Mouse (Mus musculus): ENCODE data around the gene Slc4a3. TPM values are rescaled to one million over a fixed set of nuclear protein-coding genes. Genes with fewer than 3 reads are reported as not detected.

The Slc4a3 gene
- polyA plus RNA-seq (2015; fragmentation: Nextera tagmentation; extraction: Ambion mirVana) = 4.0 and 6.2 TPM in 2 replicates

DNA sequence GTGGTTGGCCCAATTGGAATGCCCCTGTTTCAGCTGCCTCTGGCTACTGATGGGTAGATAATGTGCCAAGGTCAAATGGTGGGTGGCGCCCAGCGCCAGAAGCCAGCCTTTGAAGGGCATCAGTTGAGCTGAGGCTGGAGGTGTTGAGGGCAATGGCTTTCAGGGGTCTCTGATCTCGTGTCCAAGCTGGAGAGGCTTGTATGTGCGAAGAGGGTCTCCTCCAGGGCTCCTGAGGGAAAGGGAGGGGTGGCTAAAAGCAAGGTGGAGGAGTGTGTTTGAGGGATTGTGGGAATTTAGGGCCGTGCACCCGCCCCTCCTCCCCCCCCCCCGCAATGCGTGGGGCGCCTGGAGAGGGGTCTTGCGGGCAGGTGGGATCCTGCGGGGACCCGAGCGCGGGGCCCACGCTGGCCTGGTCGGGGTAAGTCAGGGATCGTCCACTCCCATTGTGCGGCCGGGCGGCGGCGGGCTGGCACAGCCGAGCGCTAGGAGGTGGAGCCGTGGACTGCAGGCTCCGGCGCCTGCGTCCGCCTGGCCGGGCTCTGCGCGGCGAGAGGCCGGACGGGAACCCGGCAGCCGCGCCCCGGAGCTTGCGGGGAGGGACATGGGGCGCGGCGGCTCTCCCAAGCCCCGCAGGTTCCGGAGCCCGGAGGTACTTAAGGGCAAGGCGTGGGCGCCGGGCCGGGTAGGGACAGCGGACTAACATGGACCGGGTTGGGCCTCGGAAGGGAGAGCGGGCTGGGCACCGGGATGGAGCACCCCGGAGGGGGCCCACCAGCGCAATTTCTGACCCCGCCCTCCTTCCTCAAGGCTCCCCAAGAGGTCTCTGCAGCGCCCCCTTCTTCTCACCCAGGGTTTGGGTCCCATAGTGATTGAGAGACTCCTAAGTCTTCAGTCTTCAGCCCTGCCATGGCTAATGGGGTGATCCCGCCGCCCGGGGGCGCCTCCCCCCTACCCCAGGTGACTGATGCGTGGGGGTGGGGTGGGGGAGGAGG, at the start of gene Slc4a3:
Gene Slc4a3, plus strand, starts transcription at position 302 of the 992 bp plus-strand sequence.
- TF ChIP-seq CTCF (IDR thresholded peaks at IDR 0.05; ENCODE audit: low read depth) = peak; percentile 42; the same call in 1 of the 2 replicates
- ATAC-seq = peak; percentile 67
- no peaks in the 10 kb centered on the region for H3K9me3 ChIP-seq (ENCODE audit: control insufficient read depth)
- H3K27ac ChIP-seq (ENCODE audit: low read depth, low read length) = no peak within 1 kb of the TSS; the same call in 1 of the 2 replicates
- WGBS = 1% methylated on average over 43 of the region's 64 CpGs
- H3K9ac ChIP-seq (ENCODE audit: low read depth, low read length) = peak within 1 kb of the TSS; percentile 60
- H3K4me2 ChIP-seq (replicated peaks; ENCODE audit: low read depth) = peak within 1 kb of the TSS; percentile 93
- H3K36me3 ChIP-seq (ENCODE audit: control insufficient read depth, insufficient read depth) = 0 out of 2 replicates have a peak, but pooled peaks cover 5% of the 10 kb centered on the region
- no peaks in the 10 kb centered on the region for H3K27me3 ChIP-seq (replicated peaks; ENCODE audit: control insufficient read depth, insufficient read depth, low read length)
- peak within 1 kb of the TSS; percentile 59 for H3K4me3 ChIP-seq (ENCODE audit: low read depth, low read length)
- 0 out of 2 replicates have a peak, but pooled peaks cover 2% of the 10 kb centered on the region for H3K4me1 ChIP-seq (replicated peaks; ENCODE audit: control insufficient read depth, insufficient read depth, low read length)

GRCm38 (mm10) chr1:75498897-75499296, 47.2 kb upstream of the Slc4a3 start:
- no peak overlapping the region for H3K27ac ChIP-seq (ENCODE audit: low read depth, low read length)
- TF ChIP-seq CTCF (IDR thresholded peaks at IDR 0.05; ENCODE audit: low read depth) = no peak
- H3K9me3 ChIP-seq (ENCODE audit: control insufficient read depth) = no peaks in the 10 kb centered on the region
- no peaks in the 10 kb centered on the region for H3K4me1 ChIP-seq (replicated peaks; ENCODE audit: control insufficient read depth, insufficient read depth, low read length)
- peaks cover 64% of the 10 kb centered on the region for H3K36me3 ChIP-seq (ENCODE audit: control insufficient read depth, insufficient read depth)
- no peak overlapping the region for H3K4me3 ChIP-seq (ENCODE audit: low read depth, low read length)
- no peaks in the 10 kb centered on the region for H3K27me3 ChIP-seq (replicated peaks; ENCODE audit: control insufficient read depth, insufficient read depth, low read length)
- no peak for ATAC-seq
- H3K4me2 ChIP-seq (replicated peaks; ENCODE audit: low read depth) = no peak overlapping the region
- WGBS = 86% methylated on average over 4 of the region's 4 CpGs
- H3K9ac ChIP-seq (ENCODE audit: low read depth, low read length) = no peak overlapping the region

GRCm38 (mm10) chr1:75499441-75499840, 46.6 kb upstream of the Slc4a3 start:
- ATAC-seq = no peak
- no peak overlapping the region for H3K9ac ChIP-seq (ENCODE audit: low read depth, low read length)
- no peaks in the 10 kb centered on the region for H3K27me3 ChIP-seq (replicated peaks; ENCODE audit: control insufficient read depth, insufficient read depth, low read length)
- no peaks in the 10 kb centered on the region for H3K9me3 ChIP-seq (ENCODE audit: control insufficient read depth)
- H3K4me1 ChIP-seq (replicated peaks; ENCODE audit: control insufficient read depth, insufficient read depth, low read length) = no peaks in the 10 kb centered on the region
- no peak overlapping the region for H3K27ac ChIP-seq (ENCODE audit: low read depth, low read length)
- peak; percentile 71 for TF ChIP-seq CTCF (IDR thresholded peaks at IDR 0.05; ENCODE audit: low read depth)
- WGBS = 75% methylated on average over 7 of the region's 7 CpGs
- no peak overlapping the region for H3K4me2 ChIP-seq (replicated peaks; ENCODE audit: low read depth)
- peaks cover 64% of the 10 kb centered on the region for H3K36me3 ChIP-seq (ENCODE audit: control insufficient read depth, insufficient read depth)
- no peak overlapping the region for H3K4me3 ChIP-seq (ENCODE audit: low read depth, low read length)

DNA sequence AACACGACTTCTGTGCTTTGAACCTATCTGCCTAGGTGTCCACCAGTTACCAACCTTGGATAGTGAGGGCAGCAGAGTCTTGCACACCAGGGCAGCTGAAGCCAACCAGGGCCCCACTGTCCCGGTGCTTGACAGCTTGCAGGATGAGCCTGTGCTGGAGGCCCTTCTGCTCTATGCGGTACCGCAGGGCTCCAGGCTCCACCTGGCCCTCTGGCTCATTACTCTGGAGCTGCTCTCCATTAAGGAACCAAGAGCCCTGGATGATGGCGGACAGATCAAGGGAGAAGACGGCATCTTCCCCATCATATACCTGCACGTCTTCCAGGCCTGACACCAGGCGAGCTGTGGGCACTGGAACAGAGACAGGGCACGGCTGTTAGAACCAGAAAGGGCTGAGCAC, 44.2 kb upstream of the Slc4a3 start:
- no peak for TF ChIP-seq CTCF (IDR thresholded peaks at IDR 0.05; ENCODE audit: low read depth)
- Histone ChIP-seq H3K4me1 (replicated peaks; ENCODE audit: control insufficient read depth, insufficient read depth, low read length) (no peaks in the 10 kb centered on the region; the same call in 1 of the 2 replicates), H3K9me3 (ENCODE audit: control insufficient read depth) (no peaks in the 10 kb centered on the region), H3K4me3 (ENCODE audit: low read depth, low read length) (no peak overlapping the region), H3K9ac (ENCODE audit: low read depth, low read length) (no peak overlapping the region), H3K4me2 (replicated peaks; ENCODE audit: low read depth) (no peak overlapping the region), H3K36me3 (ENCODE audit: control insufficient read depth, insufficient read depth) (peaks cover 54% of the 10 kb centered on the region), H3K27ac (ENCODE audit: low read depth, low read length) (no peak overlapping the region), H3K27me3 (replicated peaks; ENCODE audit: control insufficient read depth, insufficient read depth, low read length) (no peaks in the 10 kb centered on the region)
- no peak for ATAC-seq
- WGBS = 94% methylated on average over 9 of the region's 9 CpGs

DNA sequence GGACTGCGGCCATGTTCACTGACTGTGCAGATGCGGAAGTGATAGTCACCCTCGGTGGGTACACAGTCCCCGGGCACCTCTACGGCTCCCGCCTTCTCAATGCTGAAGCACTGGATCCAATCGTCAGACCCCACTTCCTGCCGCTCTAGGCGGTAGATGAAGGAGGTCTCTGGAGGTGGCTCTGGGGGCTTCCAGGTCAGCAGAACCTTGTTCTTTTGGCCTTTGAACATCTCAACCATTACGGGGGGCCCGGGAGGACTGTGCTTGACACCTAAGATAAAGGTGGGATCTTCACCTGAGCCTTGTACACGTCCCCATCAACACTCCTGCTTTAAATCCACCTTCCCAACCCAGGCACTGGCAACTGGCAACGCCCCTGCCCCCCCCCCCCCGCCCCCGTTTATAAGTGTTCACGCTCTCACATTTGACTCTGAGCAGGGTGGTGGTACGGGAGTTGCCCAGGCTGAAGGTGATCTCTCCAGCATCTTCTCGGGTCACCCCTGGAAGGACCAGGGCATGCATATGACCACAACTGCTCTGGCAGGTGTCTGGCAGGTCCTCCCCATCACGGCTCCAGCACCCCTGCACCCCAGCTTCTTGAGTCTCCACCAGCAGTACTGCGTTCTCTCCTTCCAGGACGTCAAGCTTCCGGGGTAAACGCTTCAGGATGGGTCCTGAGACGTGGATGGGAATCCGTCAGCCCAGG, 43.0 kb upstream of the Slc4a3 start:
- Histone ChIP-seq H3K27me3 (replicated peaks; ENCODE audit: control insufficient read depth, insufficient read depth, low read length) (no peaks in the 10 kb centered on the region), H3K36me3 (ENCODE audit: control insufficient read depth, insufficient read depth) (peaks cover 43% of the 10 kb centered on the region; the same call in 1 of the 2 replicates), H3K9me3 (ENCODE audit: control insufficient read depth) (no peaks in the 10 kb centered on the region), H3K27ac (ENCODE audit: low read depth, low read length) (no peak overlapping the region), H3K4me3 (ENCODE audit: low read depth, low read length) (no peak overlapping the region), H3K9ac (ENCODE audit: low read depth, low read length) (no peak overlapping the region), H3K4me2 (replicated peaks; ENCODE audit: low read depth) (no peak overlapping the region), H3K4me1 (replicated peaks; ENCODE audit: control insufficient read depth, insufficient read depth, low read length) (no peaks in the 10 kb centered on the region; the same call in 1 of the 2 replicates)
- no peak for ATAC-seq
- no peak for TF ChIP-seq CTCF (IDR thresholded peaks at IDR 0.05; ENCODE audit: low read depth)
- WGBS = 90% methylated on average over 25 of the region's 25 CpGs

- WGBS = 76% methylated on average over 23 of the region's 23 CpGs
- no peak for ATAC-seq
- H3K4me1 ChIP-seq (replicated peaks; ENCODE audit: control insufficient read depth, insufficient read depth, low read length) = no peaks in the 10 kb centered on the region; the same call in 1 of the 2 replicates
- H3K9me3 ChIP-seq (ENCODE audit: control insufficient read depth) = no peaks in the 10 kb centered on the region
- H3K4me3 ChIP-seq (ENCODE audit: low read depth, low read length) = peak overlapping the region; percentile 3; the same call in 1 of the 2 replicates
- no peak overlapping the region for H3K9ac ChIP-seq (ENCODE audit: low read depth, low read length)
- H3K36me3 ChIP-seq (ENCODE audit: control insufficient read depth, insufficient read depth) = peaks cover 38% of the 10 kb centered on the region; the same call in 1 of the 2 replicates
- no peak for TF ChIP-seq CTCF (IDR thresholded peaks at IDR 0.05; ENCODE audit: low read depth)
- H3K4me2 ChIP-seq (replicated peaks; ENCODE audit: low read depth) = peak overlapping the region; percentile 98; the same call in 1 of the 2 replicates
- H3K27me3 ChIP-seq (replicated peaks; ENCODE audit: control insufficient read depth, insufficient read depth, low read length) = no peaks in the 10 kb centered on the region
- no peak overlapping the region for H3K27ac ChIP-seq (ENCODE audit: low read depth, low read length)
These were observed 42.5 kb upstream of the Slc4a3 start for GRCm38 (mm10) chr1:75503651-75503980.

Measured in intestine, postnatal 0 days (tissue).